Mouse (Mus musculus) lung, postnatal 36 days (tissue): ENCODE measurements around the gene Gpr108.

ENCODE experiments used
- DNase-seq: peaks from one replicate; pipeline ENCODE4 v3.0.0; 2022; ENCODE audit warnings: mixed read lengths

Gene Gpr108

GRCm38 (mm10) chr17:57201841-57202724, 46.2 kb downstream of the Gpr108 start:
- no peak for DNase-seq

- DNase-seq, result peak; percentile 44
Measured at GRCm38 (mm10) chr17:57198252-57198651, 50.0 kb downstream of the Gpr108 start.

- no peak for DNase-seq
Measured at GRCm38 (mm10) chr17:57195326-57196010, 52.8 kb downstream of the Gpr108 start.

GRCm38 (mm10) chr17:57194771-57195170, 53.5 kb downstream of the Gpr108 start:
- no peak for DNase-seq

- DNase-seq, result peak; percentile 55
Measured at GRCm38 (mm10) chr17:57194041-57194507, 54.2 kb downstream of the Gpr108 start, which contains the start of gene Tnfsf14. Gene Tnfsf14, minus strand, starts transcription at chr17:57194177.

GRCm38 (mm10) chr17:57188510-57189192, 59.6 kb downstream of the Gpr108 start:
- no peak for DNase-seq

GRCm38 (mm10) chr17:57185641-57186040, 62.6 kb downstream of the Gpr108 start:
- DNase-seq, result no peak
